Mouse (Mus musculus) Patski (cell line): ENCODE data around the gene Tpm3. TPM values are rescaled to one million over a fixed set of nuclear protein-coding genes. Genes with fewer than 3 reads are reported as not detected.

ENCODE experiments used
- ATAC-seq: fragments of 100-300 bp; one replicate; pipeline ENCODE4 v1.8.0; 2021
- CTCF ChIA-PET: fragments of 350-600 bp; sonication (Branson Sonifier 250); formaldehyde crosslinking; loops from one replicate; lab custom pipeline; 2022; ENCODE audit warnings: inconsistent platforms; lab: Charles Lee
- POLR2A ChIA-PET: fragments of 350-600 bp; sonication (Branson Sonifier 250); formaldehyde crosslinking; loops from one replicate; lab custom pipeline; 2022; ENCODE audit warnings: antibody characterized with exemption, inconsistent platforms; lab: Charles Lee
- DNase-seq: peaks from one replicate; pipeline ENCODE4 v3.0.0-alpha.2; 2011; ENCODE audit warnings: low read depth, low spot score
- H3K27me3 ChIP-seq: fragments of 371-371 bp; one replicate; pipeline ENCODE4 v1.5.1; 2021
- CTCF ChIP-seq: fragments of 100-300 bp; IDR thresholded peaks from one replicate; pipeline ENCODE4 v1.5.1; 2021
- in situ Hi-C: fragments of 300-500 bp; cut with MboI; formaldehyde crosslinking; loops from 3 replicates; pipeline ENCODE4 v1.11.1; 2018; ENCODE audit warnings: low pct_unique_long_range_greater_than_20kb, mixed read lengths
- polyA plus RNA-seq: library from polyadenylated mRNA; unstranded; gene quantifications from one replicate; pipeline ENCODE4 v1.2.3, GENCODE M21; 2021

Gene Tpm3
- polyA plus RNA-seq, 1 experiment from 2014 or later = 501 TPM

- ChIA-PET CTCF (interaction anchor here (0.7 to 1.7 kb wide), 4 partner anchors 10 to 75 kb away, joined by 3 to 7 read pairs (median 4); no protein-coding TSS in a partner anchor), POLR2A (interaction anchor here (0.6 to 1.0 kb wide), 2 partner anchors 9 to 690 kb away, joined by 4 to 6 read pairs; no protein-coding TSS in a partner anchor)
- ATAC-seq (no peak), DNase-seq (no peak)
- no peaks in the 10 kb centered on the region for H3K27me3 ChIP-seq
- no peak for TF ChIP-seq CTCF
- in situ Hi-C loops = no loop called here
Observed at GRCm38 (mm10) chr3:90081365-90082240, 9.2 kb downstream of the Tpm3 start.

- no peaks in the 10 kb centered on the region for H3K27me3 ChIP-seq
- ChIA-PET CTCF (interaction anchor here (1.3 to 1.4 kb wide), 2 partner anchors 11 to 14 kb away, joined by 4 read pairs; partner anchors contain the start of gene Tpm3), POLR2A (no interaction called here)
- ATAC-seq (no peak), DNase-seq (no peak)
- no peak for TF ChIP-seq CTCF
- in situ Hi-C loops = no loop called here
Observed at GRCm38 (mm10) chr3:90083034-90083433, 10.6 kb downstream of the Tpm3 start.

GRCm38 (mm10) chr3:90083698-90084324 is 11.4 kb downstream of the Tpm3 start:
- in situ Hi-C loops = no loop called here
- DNase-seq (no peak), ATAC-seq (no peak)
- TF ChIP-seq CTCF = no peak
- no peaks in the 10 kb centered on the region for H3K27me3 ChIP-seq
- ChIA-PET CTCF (interaction anchor here (0.9 to 1.4 kb wide), 4 partner anchors 12 to 49 kb away, joined by 3 to 4 read pairs (median 4); partner anchors contain the start of gene Tpm3), POLR2A (no interaction called here)

GRCm38 (mm10) chr3:90084790-90085189 is 12.3 kb downstream of the Tpm3 start:
- ChIA-PET POLR2A (no interaction called here), CTCF (interaction anchor here (1.5 kb wide), 1 partner anchor 20 kb away, joined by 5 read pairs; no protein-coding TSS in a partner anchor)
- ATAC-seq (no peak), DNase-seq (no peak)
- in situ Hi-C loops = no loop called here
- no peak for TF ChIP-seq CTCF
- H3K27me3 ChIP-seq = no peaks in the 10 kb centered on the region

GRCm38 (mm10) chr3:90085281-90085680 is 12.8 kb downstream of the Tpm3 start:
- H3K27me3 ChIP-seq = no peaks in the 10 kb centered on the region
- CTCF ChIA-PET = interaction anchor here (1.5 kb wide), 1 partner anchor 20 kb away, joined by 5 read pairs; no protein-coding TSS in a partner anchor
- in situ Hi-C loops = no loop called here
- no peak for TF ChIP-seq CTCF
- POLR2A ChIA-PET = interaction anchor here (0.6 kb wide), 1 partner anchor 16 kb away, joined by 3 read pairs; no protein-coding TSS in a partner anchor
- ATAC-seq (no peak), DNase-seq (no peak)

GRCm38 (mm10) chr3:90086068-90086467 is 13.6 kb downstream of the Tpm3 start:
- no peak for DNase-seq
- ChIA-PET CTCF (interaction anchor here (1.5 kb wide), 1 partner anchor 21 kb away, joined by 5 read pairs; no protein-coding TSS in a partner anchor), POLR2A (no interaction called here)
- H3K27me3 ChIP-seq = no peaks in the 10 kb centered on the region
- no peak for ATAC-seq
- TF ChIP-seq CTCF = no peak
- in situ Hi-C loops = no loop called here

- no peaks in the 10 kb centered on the region for H3K27me3 ChIP-seq
- POLR2A ChIA-PET = no interaction called here
- ATAC-seq = no peak
- in situ Hi-C loops = no loop called here
- CTCF ChIA-PET = interaction anchor here (1.2 to 1.5 kb wide), 3 partner anchors 11 to 23 kb away, joined by 3 to 5 read pairs (median 5); no protein-coding TSS in a partner anchor
- no peak for DNase-seq
- TF ChIP-seq CTCF = no peak
Observed at GRCm38 (mm10) chr3:90088617-90089016, 16.2 kb downstream of the Tpm3 start.

- DNase-seq (no peak), ATAC-seq (no peak)
- POLR2A ChIA-PET = interaction anchor here (0.9 kb wide), 1 partner anchor 9 kb away, joined by 4 read pairs; no protein-coding TSS in a partner anchor
- no peaks in the 10 kb centered on the region for H3K27me3 ChIP-seq
- CTCF ChIA-PET = interaction anchor here (1.5 to 1.6 kb wide), 3 partner anchors 8 to 15 kb away, joined by 4 to 7 read pairs (median 6); no protein-coding TSS in a partner anchor
- TF ChIP-seq CTCF = no peak
- in situ Hi-C loops = no loop called here
Observed at GRCm38 (mm10) chr3:90090892-90091291, 18.4 kb downstream of the Tpm3 start.

GRCm38 (mm10) chr3:90094453-90094852 is 22.0 kb downstream of the Tpm3 start:
- CTCF ChIA-PET = interaction anchor here (0.9 to 2.9 kb wide), 3 partner anchors 13 to 18 kb away, joined by 3 to 8 read pairs (median 8); no protein-coding TSS in a partner anchor
- no peak for TF ChIP-seq CTCF
- DNase-seq (no peak), ATAC-seq (no peak)
- POLR2A ChIA-PET = no interaction called here
- H3K27me3 ChIP-seq = no peaks in the 10 kb centered on the region
- in situ Hi-C loops = no loop called here

GRCm38 (mm10) chr3:90097928-90098327 is 25.5 kb downstream of the Tpm3 start:
- no peak for ATAC-seq
- in situ Hi-C loops = no loop called here
- CTCF ChIA-PET = interaction anchor here (1.0 to 1.2 kb wide), 2 partner anchors 14 to 28 kb away, joined by 3 to 4 read pairs; no protein-coding TSS in a partner anchor
- DNase-seq = no peak
- POLR2A ChIA-PET = interaction anchor here (0.6 kb wide), 1 partner anchor 1236 kb away, joined by 11 read pairs; no protein-coding TSS in a partner anchor
- H3K27me3 ChIP-seq = no peaks in the 10 kb centered on the region
- no peak for TF ChIP-seq CTCF
